Mouse (Mus musculus) C3H10T1/2 (cell line): Measurements from ENCODE around the gene Cir1. TPM values are rescaled to one million over a fixed set of nuclear protein-coding genes. Genes with fewer than 3 reads are reported as not detected.

Experiments
- polyA plus RNA-seq, 2 experiments: library from polyadenylated mRNA; unstranded; fragments of >200 nt; fragmentation: generic; extraction: Trizol; gene quantifications; one replicate each; pipeline ENCODE4 v1.2.1; 2012; ENCODE audit warnings: missing spikeins in 2 of 2

Cir1 gene
- 1 to 10 TPM in 1 of 2 experiments, under 1 TPM in 1; 0.87 to 8.0 TPM for polyA plus RNA-seq

GRCm38 (mm10) chr2:73312152-73313116 is at the start of gene Cir1, which contains the start of gene Scrn3:
Gene Cir1 (minus strand): TSS chr2:73312701.
Gene Scrn3 (plus strand): TSS chr2:73312601.

GRCm38 (mm10) chr2:73271459-73272161 is 40.9 kb downstream of the Cir1 start, which contains the start of gene Sp9:
Gene Sp9 (plus strand): TSS chr2:73271925.

Other genes with a start within 250 kb of the Cir1 start
- 10 to 100 TPM in 1 of 2 experiments, 1 to 10 TPM in 1; 6.1 to 25.1 TPM for gene Ola1, start 93.8 kb downstream of the Cir1 start, polyA plus RNA-seq
- not detected for gene Sp9, start 40.8 kb downstream of the Cir1 start, polyA plus RNA-seq
- 1 to 10 TPM in 1 of 2 experiments, under 1 TPM in 1; 0.67 to 5.9 TPM for gene Scrn3, start 100 bp downstream of the Cir1 start, polyA plus RNA-seq
- 1 to 10 TPM in 1 of 2 experiments, under 1 TPM in 1; 0.68 to 1.8 TPM for gene Gpr155, start 73.9 kb upstream of the Cir1 start, polyA plus RNA-seq
- gene Wipf1, start 217.0 kb upstream of the Cir1 start, polyA plus RNA-seq: 1 to 10 TPM; 1.9 to 8.0 TPM